Comparison of ENCODE assay signal across 8 mouse cellular contexts in the genomic region with DNA sequence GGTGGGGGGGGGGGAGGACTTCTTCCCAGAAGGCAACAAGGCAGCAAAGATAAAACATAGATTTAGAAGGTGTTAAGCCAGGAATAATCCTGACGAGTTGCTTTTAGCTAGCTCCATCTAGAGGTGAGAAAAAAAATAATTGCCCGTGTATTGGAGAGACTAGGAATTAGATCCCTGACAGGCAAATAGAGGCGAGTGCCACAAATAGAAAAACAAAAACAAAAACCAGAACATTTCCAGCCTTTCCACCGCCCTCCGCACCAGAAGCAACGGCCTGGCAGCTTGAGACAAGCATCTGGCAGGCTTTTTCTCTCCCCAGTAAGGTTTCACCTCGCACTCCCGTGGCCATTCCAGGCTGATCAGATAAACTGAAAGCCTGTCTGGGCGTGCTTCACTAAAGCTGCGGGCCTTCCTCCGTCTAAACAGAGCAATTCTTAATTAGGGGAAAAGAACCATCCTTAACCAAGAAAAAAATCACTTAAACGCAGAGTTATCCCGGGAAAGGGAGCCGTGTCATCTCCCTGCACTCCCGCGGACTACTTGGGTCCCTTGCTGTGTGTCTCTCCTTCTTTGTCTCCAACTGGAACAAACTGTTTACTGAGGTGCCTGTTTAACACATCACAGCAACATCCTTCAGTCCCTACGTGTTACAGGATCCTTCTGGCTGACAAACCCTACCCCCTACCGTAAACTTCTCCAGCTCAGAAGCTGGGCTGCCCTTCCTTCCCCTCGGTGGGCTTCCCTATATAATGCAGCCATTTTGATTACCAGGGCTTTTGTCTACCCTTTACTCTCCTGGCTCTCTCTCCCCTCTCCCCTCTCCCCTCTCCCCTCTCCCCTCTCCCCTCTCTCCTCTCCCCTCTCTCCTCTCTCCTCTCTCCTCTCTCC. TPM values are rescaled to one million over a fixed set of nuclear protein-coding genes. Genes with fewer than 3 reads are reported as not detected.
DNase-seq lines count a peak whose midpoint lies in the region; ATAC-seq lines count a peak whose summit lies in the region.

No protein-coding gene starts in this region.

- no peak overlapping the region for H3K27ac ChIP-seq in brown adipose tissue, adult 24 weeks (replicated peaks; ENCODE audit: low read depth, low read length)
- peak overlapping the region; percentile 17; the same call in 1 of the 2 replicates for H3K27ac ChIP-seq in forebrain, embryonic 14.5 days (ENCODE audit: low read depth, low read length)
- no peak overlapping the region for H3K27ac ChIP-seq in intestine, embryonic 14.5 days (ENCODE audit: low read depth)
- no peak overlapping the region for H3K27ac ChIP-seq in limb, embryonic 11.5 days (replicated peaks; ENCODE audit: low read depth, low read length)
- peak overlapping the region; percentile 80 for H3K27ac ChIP-seq in midbrain, embryonic 14.5 days (replicated peaks; ENCODE audit: low read depth, low read length)

- no peaks in the 10 kb centered on the region for H3K36me3 ChIP-seq in forebrain, embryonic 14.5 days (ENCODE audit: control insufficient read depth, insufficient read depth, low read length)
- H3K36me3 ChIP-seq in intestine, embryonic 14.5 days (ENCODE audit: control insufficient read depth, insufficient read depth, low read length), result no peaks in the 10 kb centered on the region
- H3K36me3 ChIP-seq in limb, embryonic 11.5 days (ENCODE audit: control insufficient read depth, insufficient read depth, low read length), result no peaks in the 10 kb centered on the region
- H3K36me3 ChIP-seq in midbrain, embryonic 14.5 days (ENCODE audit: control insufficient read depth, insufficient read depth, low read length), result no peaks in the 10 kb centered on the region

- H3K4me2 ChIP-seq in forebrain, embryonic 14.5 days (ENCODE audit: low read length), result peak overlapping the region; percentile 70
- peak overlapping the region; percentile 70 for H3K4me2 ChIP-seq in intestine, embryonic 14.5 days (ENCODE audit: low read length)
- peak overlapping the region; percentile 66 for H3K4me2 ChIP-seq in limb, embryonic 11.5 days (ENCODE audit: low read depth, severe bottlenecking)
- H3K4me2 ChIP-seq in midbrain, embryonic 14.5 days (ENCODE audit: low read length), result peak overlapping the region; percentile 79

- no peaks in the 10 kb centered on the region for H3K9me3 ChIP-seq in forebrain, embryonic 14.5 days (replicated peaks; ENCODE audit: control insufficient read depth, low read length)
- no peaks in the 10 kb centered on the region for H3K9me3 ChIP-seq in intestine, embryonic 14.5 days (ENCODE audit: control insufficient read depth, low read length)
- H3K9me3 ChIP-seq in limb, embryonic 11.5 days (ENCODE audit: control insufficient read depth, low read length), result no peaks in the 10 kb centered on the region
- no peaks in the 10 kb centered on the region for H3K9me3 ChIP-seq in midbrain, embryonic 14.5 days (ENCODE audit: control insufficient read depth, low read length)

- peak; percentile 54 for DNase-seq in kidney, adult 9 months
- DNase-seq in kidney, postnatal 25 days, result no peak
- DNase-seq in forebrain, embryonic 14.5 days (ENCODE audit: low spot score), result peak; percentile 92
- peak; percentile 86 for DNase-seq in intestine, embryonic 14.5 days (ENCODE audit: low spot score)
- DNase-seq in limb, embryonic 11.5 days (ENCODE audit: low spot score), result peak; percentile 64
- DNase-seq in midbrain, embryonic 14.5 days, result peak; percentile 85
- peak; percentile 41 for DNase-seq in urinary bladder, postnatal 14 days (ENCODE audit: low spot score)

- 3% methylated on average over 19 of the region's 19 CpGs for WGBS in forebrain, embryonic 14.5 days
- WGBS in intestine, embryonic 14.5 days, result 2% methylated on average over 19 of the region's 19 CpGs
- WGBS in limb, embryonic 11.5 days, result 2% methylated on average over 19 of the region's 19 CpGs
- WGBS in midbrain, embryonic 14.5 days, result 2% methylated on average over 19 of the region's 19 CpGs

- H3K4me3 ChIP-seq in brown adipose tissue, adult 24 weeks (ENCODE audit: insufficient read depth, low read depth, low read length), result peak overlapping the region; percentile 57
- peak overlapping the region; percentile 36 for H3K4me3 ChIP-seq in forebrain, embryonic 14.5 days (ENCODE audit: low read depth, low read length)
- H3K4me3 ChIP-seq in intestine, embryonic 14.5 days (ENCODE audit: low read depth, low read length), result peak overlapping the region; percentile 39
- peak overlapping the region; percentile 27 for H3K4me3 ChIP-seq in limb, embryonic 11.5 days (ENCODE audit: low read depth, low read length)
- peak overlapping the region; percentile 41 for H3K4me3 ChIP-seq in midbrain, embryonic 14.5 days (replicated peaks; ENCODE audit: low read depth, low read length)

- H3K27me3 ChIP-seq in forebrain, embryonic 14.5 days (replicated peaks; ENCODE audit: control insufficient read depth, insufficient read depth, low read length), result no peaks in the 10 kb centered on the region
- H3K27me3 ChIP-seq in intestine, embryonic 14.5 days (replicated peaks; ENCODE audit: control insufficient read depth, insufficient read depth, low read length), result no peaks in the 10 kb centered on the region
- H3K27me3 ChIP-seq in limb, embryonic 11.5 days (ENCODE audit: control insufficient read depth, insufficient read depth, low read length), result no peaks in the 10 kb centered on the region
- no peaks in the 10 kb centered on the region for H3K27me3 ChIP-seq in midbrain, embryonic 14.5 days (ENCODE audit: control insufficient read depth, insufficient read depth, low read length)

- ATAC-seq in forebrain, embryonic 14.5 days, result peak; percentile 87
- 0 out of 2 replicates have a peak, but pooled peaks have one; percentile 40 for ATAC-seq in intestine, embryonic 14.5 days (replicated peaks; ENCODE audit: low FRiP score, low TSS enrichment, low read depth)
- ATAC-seq in limb, embryonic 11.5 days (ENCODE audit: insufficient number of reproducible peaks, low FRiP score, low TSS enrichment, low read depth), result 0 out of 2 replicates have a peak, but pooled peaks have one; percentile 11
- ATAC-seq in midbrain, embryonic 14.5 days (ENCODE audit: low FRiP score, low TSS enrichment), result peak; percentile 81

- H3K9ac ChIP-seq in forebrain, embryonic 14.5 days (ENCODE audit: low read length), result peak overlapping the region; percentile 80
- H3K9ac ChIP-seq in intestine, embryonic 14.5 days (ENCODE audit: low read length), result peak overlapping the region; percentile 34; the same call in 1 of the 2 replicates
- H3K9ac ChIP-seq in limb, embryonic 11.5 days (ENCODE audit: low read length), result peak overlapping the region; percentile 31
- peak overlapping the region; percentile 71 for H3K9ac ChIP-seq in midbrain, embryonic 14.5 days (replicated peaks; ENCODE audit: low read length)

- peaks cover 3% of the 10 kb centered on the region; the same call in 1 of the 2 replicates for H3K4me1 ChIP-seq in brown adipose tissue, adult 24 weeks (ENCODE audit: control insufficient read depth, insufficient read depth, insufficient read length, low read length)
- no peaks in the 10 kb centered on the region for H3K4me1 ChIP-seq in forebrain, embryonic 14.5 days (ENCODE audit: control insufficient read depth, insufficient read depth, low read length)
- H3K4me1 ChIP-seq in intestine, embryonic 14.5 days (replicated peaks; ENCODE audit: control insufficient read depth, insufficient read depth, low read length), result no peaks in the 10 kb centered on the region
- H3K4me1 ChIP-seq in limb, embryonic 11.5 days (ENCODE audit: control insufficient read depth, insufficient read depth, low read length), result no peaks in the 10 kb centered on the region
- 0 out of 2 replicates have a peak, but pooled peaks cover 3% of the 10 kb centered on the region for H3K4me1 ChIP-seq in midbrain, embryonic 14.5 days (ENCODE audit: control insufficient read depth, insufficient read depth, low read length)

RNA-seq across cellular contexts. Expression of a gene that starts 25.7 kb away (rescaled TPM):
- not detected in 2 replicates for polyA plus RNA-seq in brown adipose tissue, adult 24 weeks (2012; ENCODE audit: insufficient read depth, insufficient read length, missing spikeins)
- polyA plus RNA-seq in forebrain, embryonic 14.5 days (2014; fragmentation: Nextera tagmentation; extraction: Ambion mirVana), result not detected in 2 replicates
- not detected in 2 replicates for polyA plus RNA-seq in intestine, embryonic 14.5 days (2014; fragmentation: Nextera tagmentation; extraction: Ambion mirVana)
- not detected in 2 replicates for polyA plus RNA-seq in limb, embryonic 11.5 days (2014; fragmentation: Nextera tagmentation; extraction: Ambion mirVana)
- not detected in 2 replicates for polyA plus RNA-seq in midbrain, embryonic 14.5 days (2014; fragmentation: Nextera tagmentation; extraction: Ambion mirVana)

RNA-seq across cellular contexts. Expression of a gene that starts 58.6 kb away (rescaled TPM):
- polyA plus RNA-seq in brown adipose tissue, adult 24 weeks (2012; ENCODE audit: insufficient read depth, insufficient read length, missing spikeins), result not detected in 2 replicates
- 14.9 and 18.1 TPM in 2 replicates for polyA plus RNA-seq in forebrain, embryonic 14.5 days (2014; fragmentation: Nextera tagmentation; extraction: Ambion mirVana)
- polyA plus RNA-seq in intestine, embryonic 14.5 days (2014; fragmentation: Nextera tagmentation; extraction: Ambion mirVana), result 5.5 and 7.0 TPM in 2 replicates
- polyA plus RNA-seq in limb, embryonic 11.5 days (2014; fragmentation: Nextera tagmentation; extraction: Ambion mirVana), result 6.1 and 8.0 TPM in 2 replicates
- 32.7 and 37.9 TPM in 2 replicates for polyA plus RNA-seq in midbrain, embryonic 14.5 days (2014; fragmentation: Nextera tagmentation; extraction: Ambion mirVana)

Comparison
In these comparisons a context has a peak if more than half of its experiments do, and no peak if none do; other contexts are left out.
1. DNase-seq: peak in kidney, adult 9 months (single experiment), forebrain, embryonic 14.5 days (single experiment), intestine, embryonic 14.5 days (single experiment), limb, embryonic 11.5 days (single experiment), midbrain, embryonic 14.5 days (single experiment) and urinary bladder, postnatal 14 days (single experiment); none in kidney, postnatal 25 days (0 of 2).
2. H3K27ac ChIP-seq: peak in forebrain, embryonic 14.5 days (single experiment) and midbrain, embryonic 14.5 days (single experiment); none in brown adipose tissue, adult 24 weeks (single experiment), intestine, embryonic 14.5 days (single experiment) and limb, embryonic 11.5 days (single experiment).
3. ATAC-seq: peak in every context shown above with its lines; median percentile 87 in forebrain, embryonic 14.5 days; 81 in midbrain, embryonic 14.5 days; 40 in intestine, embryonic 14.5 days; 11 in limb, embryonic 11.5 days.
4. Peak in every context shown above with its lines, with median percentiles within 50 percentile points of each other: H3K4me3 ChIP-seq, H3K4me2 ChIP-seq and H3K9ac ChIP-seq.